Mouse (Mus musculus) right cerebral cortex, postnatal 25 days (tissue): ENCODE measurements around the gene Pmch.

Source experiments
- DNase-seq: peaks from one replicate; pipeline ENCODE4 v3.0.0; 2022

Gene Pmch

DNA sequence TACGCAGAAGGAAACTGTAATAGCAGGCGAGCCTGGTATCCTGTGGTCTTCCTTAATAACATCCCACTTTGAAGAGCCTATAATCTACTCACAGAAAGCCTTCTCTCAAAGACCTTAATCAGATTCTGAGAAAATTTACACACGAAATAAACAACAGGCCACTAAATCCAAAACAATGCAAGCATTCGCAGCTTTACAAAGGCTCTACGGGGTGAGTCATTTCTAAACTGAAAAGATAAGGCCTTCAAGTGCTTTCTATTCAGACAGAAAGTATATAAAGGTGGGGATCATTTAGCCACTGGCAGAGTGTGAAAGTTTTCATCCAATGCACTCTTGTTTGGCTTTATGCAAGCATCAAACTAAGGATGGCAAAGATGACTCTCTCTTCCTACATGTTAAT lies at the start of gene Pmch:
Gene Pmch (plus strand): TSS at position 301 of the 400 bp plus-strand sequence.
- DNase-seq, result no peak

DNA sequence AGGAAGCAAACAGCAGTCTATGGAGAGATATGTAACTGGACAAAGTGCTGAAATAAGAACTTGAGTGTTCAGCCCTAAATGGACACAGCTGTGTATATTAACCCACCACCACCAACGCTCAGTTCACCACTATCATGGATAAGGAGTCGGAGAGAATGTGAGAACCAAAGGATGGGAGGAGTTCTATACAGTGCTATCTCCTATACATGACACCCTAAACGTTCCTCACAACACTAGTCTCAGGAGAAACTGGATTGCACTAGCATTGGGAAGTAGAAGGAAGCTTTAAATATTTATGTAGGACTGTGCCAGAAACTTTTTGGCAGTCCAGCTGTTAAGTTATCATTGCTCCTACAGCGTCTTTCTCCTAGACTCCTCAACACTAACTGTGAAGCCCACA lies 46.6 kb upstream of the Pmch start:
- DNase-seq, result no peak

DNA sequence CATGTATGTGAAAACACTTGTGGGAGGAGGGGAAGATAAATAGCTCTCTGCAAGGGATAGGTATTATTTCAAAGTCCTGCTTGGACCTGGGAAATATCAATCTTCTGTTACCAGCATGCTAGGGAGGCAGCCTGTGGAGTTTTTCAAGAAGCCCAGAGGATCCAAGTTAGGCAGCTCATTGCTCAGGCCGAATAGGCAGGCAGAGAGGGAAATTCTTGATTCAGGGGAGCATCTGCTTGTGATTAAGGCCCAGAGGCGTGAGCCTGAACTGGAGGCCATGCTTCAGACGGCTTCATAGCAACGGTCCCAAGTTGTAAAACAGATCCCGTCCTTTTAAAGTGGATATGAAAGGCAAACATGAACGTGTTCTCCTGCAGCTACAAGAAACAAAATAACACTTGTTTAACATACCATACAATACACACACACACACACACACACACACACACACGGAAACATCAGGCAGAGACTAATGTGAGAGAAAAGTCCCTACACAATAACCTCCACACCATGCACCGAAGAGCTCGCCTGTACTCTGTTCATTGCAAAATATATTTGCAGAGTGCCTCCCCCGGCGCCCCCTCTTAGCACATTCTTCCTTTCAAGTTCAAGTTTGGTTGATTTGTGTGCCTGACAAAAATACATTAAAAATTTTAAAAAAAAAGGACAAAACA lies 44.6 kb upstream of the Pmch start:
- no peak for DNase-seq

DNA sequence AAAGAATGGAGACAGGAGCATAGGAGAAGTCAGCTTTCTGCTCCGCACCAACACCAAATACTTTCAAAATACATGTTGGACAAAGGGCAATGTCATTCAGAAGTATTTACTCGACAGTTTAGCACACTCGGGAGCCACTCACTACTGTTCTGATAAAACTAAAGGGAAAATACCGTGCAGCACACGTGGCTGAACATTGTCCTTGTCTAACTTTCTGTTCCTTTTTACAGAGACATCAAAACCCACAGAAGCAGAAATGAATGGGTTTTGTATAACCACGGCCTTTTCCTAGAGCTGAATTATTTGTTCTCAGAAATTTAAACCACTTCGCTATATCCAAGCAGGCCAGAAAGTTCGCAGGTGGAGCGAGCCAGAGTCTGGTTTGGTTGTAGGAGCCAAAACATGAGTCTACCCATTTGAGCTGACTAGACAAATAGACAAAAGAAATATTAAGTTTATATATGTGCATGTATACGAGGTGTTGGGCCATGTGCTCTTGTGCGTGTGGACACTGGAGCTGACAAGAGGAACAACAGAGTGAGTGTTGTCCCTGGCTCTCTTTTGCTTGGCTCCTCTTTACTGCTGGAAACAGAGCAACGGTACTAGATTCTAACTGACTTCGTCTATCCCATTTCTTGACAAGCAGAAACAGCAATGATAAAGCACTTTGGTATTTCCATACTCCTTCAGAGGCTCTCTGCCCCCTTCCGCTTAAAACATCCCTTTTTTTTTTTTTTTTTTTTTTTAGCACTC lies 36.5 kb upstream of the Pmch start:
- no peak for DNase-seq

DNA sequence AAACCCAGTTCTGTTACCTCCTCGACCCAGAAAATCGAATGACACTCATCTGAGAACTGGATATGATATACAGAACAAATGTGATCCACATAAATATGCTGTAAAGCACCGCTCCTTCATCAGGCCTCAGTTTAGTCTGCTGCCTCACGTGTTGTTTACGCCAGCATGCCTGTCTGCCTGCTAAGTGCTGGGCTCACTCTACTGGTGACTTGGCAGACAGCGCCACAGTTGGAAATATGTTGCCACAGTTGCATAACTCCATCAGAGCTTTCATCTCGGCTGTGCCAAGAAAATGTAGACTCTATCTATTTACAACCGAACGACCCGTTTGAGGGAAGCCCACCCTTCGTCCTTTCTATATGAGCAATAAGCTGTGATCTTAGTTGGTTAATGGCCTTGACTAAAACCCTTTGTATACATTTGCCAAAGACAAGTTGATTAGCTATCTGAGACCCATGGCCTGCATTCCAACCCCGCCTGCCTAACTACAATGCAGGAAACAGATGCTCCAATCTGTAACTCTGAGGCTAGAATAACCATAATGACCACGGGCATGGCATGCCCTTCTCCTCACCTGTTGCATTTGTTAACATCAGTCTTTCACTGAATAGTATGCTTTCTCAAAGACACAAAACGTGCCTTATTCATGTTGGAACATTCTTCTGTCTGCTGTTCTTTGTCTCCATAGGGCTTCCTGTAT lies 33.8 kb upstream of the Pmch start:
- peak; percentile 5 for DNase-seq

DNA sequence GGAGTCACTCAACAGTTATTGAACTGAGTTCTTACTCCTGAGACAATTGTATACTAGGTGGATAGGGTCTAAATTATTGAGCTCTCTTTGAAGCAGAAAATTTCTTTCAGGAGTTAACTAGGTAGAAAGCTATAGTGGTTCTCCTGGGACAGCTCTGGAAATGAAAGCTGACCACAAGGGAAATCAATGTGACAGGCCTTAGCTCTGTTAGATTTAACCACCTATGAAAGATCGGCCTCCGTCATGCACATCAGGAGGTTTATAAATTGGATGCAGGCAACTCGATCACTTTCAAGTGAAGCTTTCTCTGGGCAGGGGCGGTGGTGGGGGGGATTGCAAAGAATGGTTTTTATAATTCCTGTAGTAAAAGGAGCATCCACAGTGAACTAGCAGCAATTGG lies 27.4 kb upstream of the Pmch start:
- DNase-seq, result no peak

DNA sequence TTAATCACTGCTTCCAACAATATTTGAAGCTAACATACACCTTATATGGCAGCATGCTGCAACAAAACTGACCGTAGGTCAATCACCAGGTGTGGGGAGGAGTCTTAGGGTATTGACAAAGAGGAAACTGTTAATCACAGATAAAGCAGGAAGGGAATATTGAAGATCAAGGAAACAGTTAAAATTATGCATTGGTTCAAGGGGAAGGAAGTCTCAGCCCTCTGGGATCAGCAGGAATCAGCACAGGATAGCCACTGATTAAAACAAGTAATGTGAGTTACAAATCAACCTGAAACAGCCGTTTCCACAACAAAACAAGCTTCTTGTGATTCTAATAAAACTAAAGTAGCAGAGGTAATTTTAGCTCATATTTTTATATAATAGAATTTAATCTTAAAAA lies 26.0 kb upstream of the Pmch start:
- DNase-seq, result no peak

DNA sequence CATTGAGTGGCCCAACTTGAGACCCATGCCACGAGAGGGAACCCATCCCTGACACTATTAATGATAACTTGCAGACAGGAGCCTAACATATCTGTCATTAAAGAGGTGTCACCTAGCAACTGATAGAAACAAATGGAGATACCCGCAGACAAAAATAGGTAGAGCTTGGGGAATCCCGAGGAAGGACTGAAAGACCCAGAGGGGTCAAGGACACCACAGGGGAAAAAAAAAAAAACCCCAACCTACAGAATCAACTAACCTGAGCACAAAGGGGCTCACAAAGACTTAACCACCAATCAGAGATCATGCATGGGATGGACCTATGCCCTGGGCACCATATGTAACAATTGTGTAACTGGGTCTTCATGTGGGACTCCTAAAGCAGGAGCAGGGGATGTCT lies 23.5 kb upstream of the Pmch start:
- DNase-seq, result no peak

DNA sequence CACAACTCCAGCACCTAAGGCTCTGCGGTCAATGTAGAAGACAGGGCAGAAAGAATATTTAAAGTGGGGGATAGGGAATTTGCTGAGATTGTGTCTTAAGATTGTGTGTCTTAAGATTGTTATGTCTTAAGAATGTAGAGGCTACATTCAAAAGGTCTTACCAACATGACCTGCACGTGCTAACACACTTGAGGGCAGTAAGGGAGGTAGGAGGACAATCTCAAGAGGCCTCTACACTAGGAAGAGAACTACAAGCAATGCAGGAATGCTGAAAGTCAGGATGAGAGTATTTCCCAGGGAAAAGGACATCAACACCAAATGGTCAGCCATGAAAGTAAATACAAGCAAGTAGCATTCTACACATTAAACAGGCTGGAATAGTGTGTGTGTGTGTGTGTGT lies 15.3 kb downstream of the Pmch start:
- no peak for DNase-seq

DNA sequence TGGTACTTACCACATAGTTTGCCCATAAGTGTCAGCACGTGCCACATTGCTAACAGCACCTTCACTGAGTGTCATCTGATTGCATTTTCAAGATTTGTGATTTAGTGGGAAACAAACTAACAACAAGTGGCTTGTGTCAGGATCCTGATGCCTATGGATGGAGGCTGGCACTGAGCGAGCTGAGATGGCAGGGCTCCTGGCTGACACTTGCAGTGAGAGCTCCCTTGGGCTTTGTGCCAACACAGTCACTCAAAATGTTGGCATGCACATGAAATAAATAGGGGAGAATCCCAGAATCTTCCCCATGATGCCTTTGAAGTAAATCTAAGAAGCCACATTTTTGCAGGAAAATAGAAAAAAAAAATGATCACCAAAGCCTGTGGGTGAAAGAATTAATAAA lies 22.4 kb downstream of the Pmch start:
- DNase-seq, result no peak

DNA sequence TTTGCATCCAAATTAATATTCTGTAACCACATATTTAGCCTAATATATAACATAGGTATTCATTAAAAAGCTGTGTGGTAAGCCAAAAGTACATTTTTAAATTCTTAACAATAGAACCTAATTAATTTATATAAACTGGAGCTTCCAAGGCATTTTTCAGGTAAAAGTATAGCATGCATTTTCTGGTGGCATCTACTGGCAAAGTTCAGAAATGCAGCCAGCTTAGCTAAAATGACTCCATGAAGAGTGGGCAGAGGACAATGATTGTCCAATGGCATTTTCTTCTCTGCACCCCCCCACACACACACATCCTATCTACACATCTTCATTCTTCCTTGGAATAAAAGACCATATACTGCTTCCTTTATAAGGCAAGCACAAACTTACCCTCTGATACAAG lies 28.8 kb downstream of the Pmch start:
- no peak for DNase-seq

DNA sequence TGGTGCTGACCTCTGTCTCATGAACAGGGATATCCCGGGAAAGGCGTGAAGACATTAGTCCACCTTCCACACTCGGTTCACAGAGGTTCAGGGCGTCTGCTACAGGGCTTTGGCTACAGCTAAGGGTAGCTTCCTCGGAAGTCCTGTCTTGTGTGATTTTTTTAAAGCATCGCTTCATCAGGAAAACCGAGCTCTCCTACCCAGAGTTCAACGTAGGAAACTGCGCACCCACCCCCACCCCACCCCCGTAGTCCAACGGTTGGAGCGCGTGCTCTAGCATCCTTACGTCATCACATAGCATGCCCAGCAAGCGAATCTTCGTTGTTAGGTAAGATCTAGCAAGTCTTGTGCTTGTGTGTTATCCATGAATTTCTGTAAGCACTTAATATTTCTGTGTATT lies 44.8 kb downstream of the Pmch start:
- DNase-seq, result no peak
